In genomic region chr8:71375581-71376422, GRCm38 (mm10) we compare ENCODE assay signal across 8 mouse cellular contexts. TPM values are rescaled to one million over a fixed set of nuclear protein-coding genes. Genes with fewer than 3 reads are reported as not detected.
DNase-seq lines count a peak whose midpoint lies in the region; ATAC-seq and TF ChIP-seq lines count a peak whose summit lies in the region.

No protein-coding gene starts in this region.

- no peak for TF ChIP-seq CTCF in cerebellum, adult 2 months (IDR thresholded peaks at IDR 0.05; ENCODE audit: borderline replicate concordance, insufficient read depth, low read depth, low read length)
- TF ChIP-seq CTCF in forebrain, postnatal 0 days (IDR thresholded peaks at IDR 0.05; ENCODE audit: low read depth): peak; percentile 61
- TF ChIP-seq CTCF in liver, adult 2 months (IDR thresholded peaks at IDR 0.05; ENCODE audit: low read depth, low read length): peak; percentile 19; the same call in 1 of the 2 replicates

- H3K4me1 ChIP-seq in cerebellum, adult 2 months (ENCODE audit: control insufficient read depth, insufficient read depth, low read length): peaks cover 20% of the 10 kb centered on the region
- peaks cover 14% of the 10 kb centered on the region for H3K4me1 ChIP-seq in forebrain, postnatal 0 days (ENCODE audit: insufficient read depth)
- peaks cover 54% of the 10 kb centered on the region for H3K4me1 ChIP-seq in intestine, embryonic 16.5 days (ENCODE audit: control insufficient read depth, insufficient read depth, low read length)
- peaks cover 39% of the 10 kb centered on the region for H3K4me1 ChIP-seq in liver, adult 2 months (ENCODE audit: control insufficient read depth, insufficient read depth, low read length)
- peaks cover 35% of the 10 kb centered on the region for H3K4me1 ChIP-seq in midbrain, embryonic 16.5 days (ENCODE audit: control insufficient read depth, insufficient read depth, low read length)

- H3K36me3 ChIP-seq in forebrain, postnatal 0 days (ENCODE audit: insufficient read depth): 0 out of 2 replicates have a peak, but pooled peaks cover 5% of the 10 kb centered on the region
- H3K36me3 ChIP-seq in intestine, embryonic 16.5 days (ENCODE audit: control insufficient read depth, insufficient read depth, low read length): peaks cover 32% of the 10 kb centered on the region
- peaks cover 13% of the 10 kb centered on the region for H3K36me3 ChIP-seq in liver, adult 2 months (ENCODE audit: control insufficient read depth, insufficient read depth, low read length)
- H3K36me3 ChIP-seq in midbrain, embryonic 16.5 days (ENCODE audit: control insufficient read depth, insufficient read depth, low read length): peaks cover 6% of the 10 kb centered on the region; the same call in 1 of the 2 replicates
- no peaks in the 10 kb centered on the region; the same call in 1 of the 2 replicates for H3K36me3 ChIP-seq in splenic B cell, adult 2 months (ENCODE audit: control insufficient read depth, insufficient read depth, low read length, poor library complexity, severe bottlenecking)

- ATAC-seq in forebrain, postnatal 0 days: peak; percentile 1; the same call in 1 of the 2 replicates
- peak; percentile 34 for ATAC-seq in intestine, embryonic 16.5 days
- no peak for ATAC-seq in midbrain, embryonic 16.5 days

- no peaks in the 10 kb centered on the region for H3K27me3 ChIP-seq in cerebellum, adult 2 months (ENCODE audit: control insufficient read depth, insufficient read depth, low read length)
- no peaks in the 10 kb centered on the region for H3K27me3 ChIP-seq in forebrain, postnatal 0 days (ENCODE audit: insufficient read depth, low read length)
- no peaks in the 10 kb centered on the region for H3K27me3 ChIP-seq in intestine, embryonic 16.5 days (replicated peaks; ENCODE audit: control insufficient read depth, insufficient read depth, low read length)
- H3K27me3 ChIP-seq in liver, adult 2 months (ENCODE audit: control insufficient read depth, insufficient read depth, low read length): no peaks in the 10 kb centered on the region
- no peaks in the 10 kb centered on the region for H3K27me3 ChIP-seq in midbrain, embryonic 16.5 days (ENCODE audit: control insufficient read depth, insufficient read depth, low read depth, low read length)
- no peaks in the 10 kb centered on the region for H3K27me3 ChIP-seq in splenic B cell, adult 2 months (ENCODE audit: control insufficient read depth, insufficient read depth, low read length, poor library complexity, severe bottlenecking)

- peak overlapping the region; percentile 89 for H3K4me2 ChIP-seq in forebrain, postnatal 0 days (ENCODE audit: low read depth)
- peak overlapping the region; percentile 55 for H3K4me2 ChIP-seq in intestine, embryonic 16.5 days (ENCODE audit: low read depth, low read length)
- peak overlapping the region; percentile 75 for H3K4me2 ChIP-seq in midbrain, embryonic 16.5 days (ENCODE audit: low read length)

- peaks cover 34% of the 10 kb centered on the region for H3K79me2 ChIP-seq in liver, adult 2 months (ENCODE audit: control insufficient read depth, insufficient read depth, low read length)

- H3K4me3 ChIP-seq in cerebellum, adult 2 months (replicated peaks; ENCODE audit: insufficient read depth, low read depth, low read length): peak overlapping the region; percentile 32
- peak overlapping the region; percentile 39 for H3K4me3 ChIP-seq in forebrain, postnatal 0 days (ENCODE audit: low read depth, low read length)
- H3K4me3 ChIP-seq in intestine, embryonic 16.5 days (ENCODE audit: low read length): peak overlapping the region; percentile 29
- no peak overlapping the region for H3K4me3 ChIP-seq in liver, adult 2 months (ENCODE audit: insufficient read depth, low read depth, low read length)
- H3K4me3 ChIP-seq in midbrain, embryonic 16.5 days (ENCODE audit: low read depth, low read length): peak overlapping the region; percentile 42

- H3K9ac ChIP-seq in forebrain, postnatal 0 days: peak overlapping the region; percentile 58
- H3K9ac ChIP-seq in intestine, embryonic 16.5 days (ENCODE audit: low read depth, low read length): peak overlapping the region; percentile 53
- no peak overlapping the region for H3K9ac ChIP-seq in liver, adult 2 months (ENCODE audit: low read depth, low read length)
- peak overlapping the region; percentile 73 for H3K9ac ChIP-seq in midbrain, embryonic 16.5 days (ENCODE audit: low read depth, low read length)

- peak; percentile 86 to 92 for DNase-seq in adrenal gland, adult (ENCODE audit: inconsistent age in 2 of 2, low spot score in 1 of 2)
- DNase-seq in adrenal gland, postnatal 4 days (ENCODE audit: low spot score in 2 of 2): no peak
- DNase-seq in cerebellum, adult 2 months: peak; percentile 80 to 83
- DNase-seq in forebrain, postnatal 0 days: peak; percentile 71
- peak; percentile 98 for DNase-seq in liver, adult 2 months (ENCODE audit: extremely low read depth, low read depth, low spot score)
- peak; percentile 83 for DNase-seq in splenic B cell, adult 2 months (ENCODE audit: low read depth, low spot score)

- TF ChIP-seq POLR2A in cerebellum, adult 2 months (IDR thresholded peaks at IDR 0.05; ENCODE audit: borderline replicate concordance, insufficient read depth, low read length): 0 out of 2 replicates have a peak, but pooled peaks have one; percentile 35
- TF ChIP-seq POLR2A in liver, adult 2 months (IDR thresholded peaks at IDR 0.05; ENCODE audit: extremely low read depth, insufficient read depth, low read length): no peak

- no peaks in the 10 kb centered on the region for H3K9me3 ChIP-seq in forebrain, postnatal 0 days (ENCODE audit: low read length)
- no peaks in the 10 kb centered on the region for H3K9me3 ChIP-seq in intestine, embryonic 16.5 days (ENCODE audit: control insufficient read depth, low read length)
- H3K9me3 ChIP-seq in midbrain, embryonic 16.5 days (replicated peaks; ENCODE audit: control insufficient read depth, low read length, poor library complexity, severe bottlenecking): no peaks in the 10 kb centered on the region

- H3K27ac ChIP-seq in cerebellum, adult 2 months (ENCODE audit: insufficient read depth, low read length): peak overlapping the region; percentile 57
- H3K27ac ChIP-seq in forebrain, postnatal 0 days (ENCODE audit: low read depth, low read length): peak overlapping the region; percentile 69
- H3K27ac ChIP-seq in intestine, embryonic 16.5 days (ENCODE audit: low read length): peak overlapping the region; percentile 74
- no peak overlapping the region for H3K27ac ChIP-seq in liver, adult 2 months (replicated peaks; ENCODE audit: insufficient read depth, low read depth, low read length)
- peak overlapping the region; percentile 69 for H3K27ac ChIP-seq in midbrain, embryonic 16.5 days (ENCODE audit: low read length)

- WGBS in cerebellum, adult 2 months: 5% methylated on average over 74 of the region's 74 CpGs
- 3% methylated on average over 74 of the region's 74 CpGs for WGBS in forebrain, postnatal 0 days
- 11% methylated on average over 74 of the region's 74 CpGs for WGBS in intestine, embryonic 16.5 days
- 30% methylated on average over 74 of the region's 74 CpGs for WGBS in liver, adult 2 months
- WGBS in midbrain, embryonic 16.5 days: 6% methylated on average over 71 of the region's 74 CpGs

RNA-seq across cellular contexts. Expression of gene Ocel1, which starts 4.7 kb away (rescaled TPM):
- total RNA-seq in adrenal gland, postnatal 4 days (2021): 10 to 100 TPM; 12.0 to 13.6 TPM
- polyA plus RNA-seq in cerebellum, adult 2 months (2012; rRNA removed): 7.3 and 8.0 TPM in 2 replicates
- 14.3 and 16.2 TPM in 2 replicates for total RNA-seq in forebrain, postnatal 0 days (2014; rRNA removed)
- 5.2 and 6.6 TPM in 2 replicates for polyA plus RNA-seq in forebrain, postnatal 0 days (2015; fragmentation: Nextera tagmentation; extraction: Ambion mirVana)
- polyA plus RNA-seq in intestine, embryonic 16.5 days (2015; fragmentation: Nextera tagmentation; extraction: Ambion mirVana): 6.3 and 8.5 TPM in 2 replicates
- 8.0 and 8.1 TPM in 2 replicates for total RNA-seq in liver, adult 2 months (2014; rRNA removed)
- polyA plus RNA-seq in liver, adult 2 months (2012; rRNA removed): 9.2 and 17.1 TPM in 2 replicates
- 5.1 and 5.3 TPM in 2 replicates for polyA plus RNA-seq in midbrain, embryonic 16.5 days (2015; fragmentation: Nextera tagmentation; extraction: Ambion mirVana)

RNA-seq across cellular contexts. Expression of gene Nr2f6, which starts 6.0 kb away (rescaled TPM):
- total RNA-seq in adrenal gland, postnatal 4 days (2021): 10 to 100 TPM; 67.6 to 70.6 TPM
- polyA plus RNA-seq in cerebellum, adult 2 months (2012; rRNA removed): 53.0 and 59.8 TPM in 2 replicates
- 59.0 and 63.9 TPM in 2 replicates for total RNA-seq in forebrain, postnatal 0 days (2014; rRNA removed)
- polyA plus RNA-seq in forebrain, postnatal 0 days (2015; fragmentation: Nextera tagmentation; extraction: Ambion mirVana): 26.0 and 28.9 TPM in 2 replicates
- 35.8 and 51.1 TPM in 2 replicates for polyA plus RNA-seq in intestine, embryonic 16.5 days (2015; fragmentation: Nextera tagmentation; extraction: Ambion mirVana)
- total RNA-seq in liver, adult 2 months (2014; rRNA removed): 73.9 and 117 TPM in 2 replicates
- 319 and 341 TPM in 2 replicates for polyA plus RNA-seq in liver, adult 2 months (2012; rRNA removed)
- 19.8 and 20.1 TPM in 2 replicates for polyA plus RNA-seq in midbrain, embryonic 16.5 days (2015; fragmentation: Nextera tagmentation; extraction: Ambion mirVana)

RNA-seq across cellular contexts. Expression of gene Use1, which starts 9.2 kb away (rescaled TPM):
- total RNA-seq in adrenal gland, postnatal 4 days (2021): 100 to 1,000 TPM; 210 to 221 TPM
- 199 and 204 TPM in 2 replicates for polyA plus RNA-seq in cerebellum, adult 2 months (2012; rRNA removed)
- total RNA-seq in forebrain, postnatal 0 days (2014; rRNA removed): 148 and 195 TPM in 2 replicates
- polyA plus RNA-seq in forebrain, postnatal 0 days (2015; fragmentation: Nextera tagmentation; extraction: Ambion mirVana): 124 and 140 TPM in 2 replicates
- 89.5 and 95.8 TPM in 2 replicates for polyA plus RNA-seq in intestine, embryonic 16.5 days (2015; fragmentation: Nextera tagmentation; extraction: Ambion mirVana)
- total RNA-seq in liver, adult 2 months (2014; rRNA removed): 76.6 and 82.2 TPM in 2 replicates
- 60.2 and 69.9 TPM in 2 replicates for polyA plus RNA-seq in liver, adult 2 months (2012; rRNA removed)
- polyA plus RNA-seq in midbrain, embryonic 16.5 days (2015; fragmentation: Nextera tagmentation; extraction: Ambion mirVana): 117 and 123 TPM in 2 replicates

RNA-seq across cellular contexts. Expression of gene Ushbp1, which starts 19.8 kb away (rescaled TPM):
- total RNA-seq in adrenal gland, postnatal 4 days (2021): 10 to 100 TPM; 21.6 to 21.8 TPM
- polyA plus RNA-seq in cerebellum, adult 2 months (2012; rRNA removed): 9.5 and 9.7 TPM in 2 replicates
- 3.5 and 5.6 TPM in 2 replicates for total RNA-seq in forebrain, postnatal 0 days (2014; rRNA removed)
- polyA plus RNA-seq in forebrain, postnatal 0 days (2015; fragmentation: Nextera tagmentation; extraction: Ambion mirVana): 4.2 and 4.5 TPM in 2 replicates
- polyA plus RNA-seq in intestine, embryonic 16.5 days (2015; fragmentation: Nextera tagmentation; extraction: Ambion mirVana): 10.8 and 10.9 TPM in 2 replicates
- total RNA-seq in liver, adult 2 months (2014; rRNA removed): 7.9 and 9.7 TPM in 2 replicates
- polyA plus RNA-seq in liver, adult 2 months (2012; rRNA removed): 7.9 and 13.6 TPM in 2 replicates
- 7.4 and 8.1 TPM in 2 replicates for polyA plus RNA-seq in midbrain, embryonic 16.5 days (2015; fragmentation: Nextera tagmentation; extraction: Ambion mirVana)

RNA-seq across cellular contexts. Expression of gene Babam1, which starts 20.9 kb away (rescaled TPM):
- 100 to 1,000 TPM; 108 to 109 TPM for total RNA-seq in adrenal gland, postnatal 4 days (2021)
- polyA plus RNA-seq in cerebellum, adult 2 months (2012; rRNA removed): 163 and 179 TPM in 2 replicates
- total RNA-seq in forebrain, postnatal 0 days (2014; rRNA removed): 87.2 and 94.0 TPM in 2 replicates
- polyA plus RNA-seq in forebrain, postnatal 0 days (2015; fragmentation: Nextera tagmentation; extraction: Ambion mirVana): 98.9 and 107 TPM in 2 replicates
- polyA plus RNA-seq in intestine, embryonic 16.5 days (2015; fragmentation: Nextera tagmentation; extraction: Ambion mirVana): 84.7 and 86.9 TPM in 2 replicates
- 42.7 and 44.8 TPM in 2 replicates for total RNA-seq in liver, adult 2 months (2014; rRNA removed)
- polyA plus RNA-seq in liver, adult 2 months (2012; rRNA removed): 98.5 and 106 TPM in 2 replicates
- polyA plus RNA-seq in midbrain, embryonic 16.5 days (2015; fragmentation: Nextera tagmentation; extraction: Ambion mirVana): 89.8 and 91.0 TPM in 2 replicates

Comparison
In these comparisons a context has a peak if more than half of its experiments do, and no peak if none do; other contexts are left out.
1. DNase-seq: peak in adrenal gland, adult (2 of 2), cerebellum, adult 2 months (2 of 2), forebrain, postnatal 0 days (single experiment), liver, adult 2 months (single experiment) and splenic B cell, adult 2 months (single experiment); none in adrenal gland, postnatal 4 days (0 of 2).
2. Peak in every context shown above with its lines, with median percentiles within 50 percentile points of each other: H3K4me2 ChIP-seq.